ENCODE assay signal across 26 mouse cellular contexts in the genomic region with DNA sequence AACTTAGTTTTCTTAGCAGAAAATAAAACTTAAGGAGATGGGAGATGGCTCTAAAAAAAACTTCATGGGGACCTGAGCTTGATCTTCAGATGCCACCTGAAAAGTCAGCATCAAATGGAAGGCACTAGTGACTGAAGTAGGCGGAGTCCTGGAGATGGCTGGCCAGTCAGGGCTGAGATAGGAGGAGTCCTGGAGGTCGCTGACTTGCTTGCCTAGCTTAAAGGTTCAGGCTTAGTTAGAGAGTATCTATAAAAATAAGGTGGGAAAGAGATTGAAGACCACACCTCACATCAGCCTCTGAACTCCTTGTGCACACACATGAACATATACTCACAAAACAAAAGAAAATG. TPM values are rescaled to one million over a fixed set of nuclear protein-coding genes. Genes with fewer than 3 reads are reported as not detected.
A peak's percentile ranks its signal among the peaks of the same experiment; 100 is the strongest.
DNase-seq lines count a peak whose midpoint lies in the region; ATAC-seq and TF ChIP-seq lines count a peak whose summit lies in the region.
"Had no signal": no experiment of that assay in that cellular context is flagged by ENCODE, and none has a peak within 500 bp of the region (broad histone marks: within the 10 kb centered on the region; RNA-seq: fewer than 3 reads in every experiment).

No protein-coding gene starts in this region.

- H3K9ac ChIP-seq in heart, embryonic 14.5 days (ENCODE audit: low read length), result 0 out of 2 replicates have a peak overlapping the region, but pooled peaks have one; percentile 21
- no peak overlapping the region for H3K9ac ChIP-seq in heart, adult 2 months (ENCODE audit: low read depth, low read length)
- no peak overlapping the region for H3K9ac ChIP-seq in MEL (ENCODE audit: control insufficient read depth, low read depth, low read length, poor library complexity, severe bottlenecking)
- H3K9ac ChIP-seq in liver, embryonic 14.5 days (replicated peaks), result peak overlapping the region; percentile 5; the same call in 1 of the 2 replicates
- H3K9ac ChIP-seq: forebrain, embryonic 12.5 days; hindbrain, embryonic 12.5 days; neural tube, embryonic 13.5 days had no signal

- H3K79me2 ChIP-seq in heart, adult 2 months (replicated peaks; ENCODE audit: control insufficient read depth, insufficient read depth, low read length), result peaks cover 9% of the 10 kb centered on the region
- H3K79me2 ChIP-seq in MEL (ENCODE audit: control insufficient read depth, insufficient read depth, low read length, poor library complexity), result peaks cover 37% of the 10 kb centered on the region

- 61% methylated on average over 2 of the region's 2 CpGs for WGBS in heart, embryonic 14.5 days
- 85% methylated on average over 2 of the region's 2 CpGs for WGBS in heart, adult 2 months
- 33% methylated on average over 2 of the region's 2 CpGs for WGBS in liver, embryonic 14.5 days (ENCODE audit: insufficient replicate concordance)

- ATAC-seq in heart, embryonic 14.5 days (ENCODE audit: insufficient number of reproducible peaks, insufficient read depth, low FRiP score, low read depth), result no peak
- ATAC-seq in erythroblast, adult 5-6 weeks (replicated peaks; ENCODE audit: low FRiP score, poor library complexity, severe bottlenecking), result peak; percentile 88
- ATAC-seq in liver, embryonic 14.5 days (ENCODE audit: insufficient read depth), result peak; percentile 82; the same call in 1 of the 2 replicates
- ATAC-seq in monocyte, adult 5-6 weeks (replicated peaks; ENCODE audit: insufficient number of reproducible peaks, low FRiP score, low TSS enrichment, poor library complexity, severe bottlenecking), result no peak
- ATAC-seq: CD4-positive, CD25-positive, alpha-beta regulatory T cell, adult 4 months; Patski had no signal

- no peak for TF ChIP-seq CTCF in heart, adult 2 months (IDR thresholded peaks at IDR 0.05)
- no peak for TF ChIP-seq CTCF in MEL (IDR thresholded peaks at IDR 0.05 in 2 of 3, conservative IDR thresholded peaks at IDR 0.05 in 1 of 3; ENCODE audit: control insufficient read depth in 1 of 3, insufficient read depth in 1 of 3, low read depth in 2 of 3, low read length in 3 of 3, poor library complexity in 1 of 3, severe bottlenecking in 1 of 3)
- no peak for TF ChIP-seq CTCF in liver, embryonic 14.5 days (IDR thresholded peaks at IDR 0.05; ENCODE audit: low read depth)

- H3K4me3 ChIP-seq in heart, embryonic 14.5 days (ENCODE audit: control insufficient read depth in 1 of 2, insufficient read depth in 1 of 2, low read depth in 1 of 2, low read length in 2 of 2), result no peak overlapping the region
- no peak overlapping the region for H3K4me3 ChIP-seq in heart, adult 2 months
- H3K4me3 ChIP-seq in MEL (ENCODE audit: control insufficient read depth in 1 of 2, insufficient read depth in 1 of 2, low read depth in 2 of 2, low read length in 2 of 2), result no peak overlapping the region
- no peak overlapping the region for H3K4me3 ChIP-seq in liver, embryonic 14.5 days (ENCODE audit: insufficient read depth in 1 of 2, low read depth in 2 of 2, low read length in 2 of 2)
- H3K4me3 ChIP-seq: forebrain, embryonic 12.5 days; hindbrain, embryonic 12.5 days; limb, embryonic 10.5 days; myocyte; neural tube, embryonic 13.5 days had no signal

- H3K27ac ChIP-seq in heart, embryonic 14.5 days (replicated peaks in 1 of 2; ENCODE audit: control insufficient read depth in 1 of 2, insufficient read depth in 1 of 2, low read depth in 2 of 2, low read length in 2 of 2), result peak overlapping the region; percentile 25 to 64
- H3K27ac ChIP-seq in heart, adult 2 months, result no peak overlapping the region
- no peak overlapping the region for H3K27ac ChIP-seq in MEL (ENCODE audit: control insufficient read depth, low read depth, low read length)
- peak overlapping the region; percentile 19; the same call in 1 of the 2 replicates for H3K27ac ChIP-seq in liver, embryonic 14.5 days
- H3K27ac ChIP-seq: forebrain, embryonic 12.5 days; hindbrain, embryonic 12.5 days; limb, embryonic 10.5 days; neural tube, embryonic 13.5 days; stomach, postnatal 0 days had no signal

- intact Hi-C loops in heart, adult 2 months (cut with DNase I), result no loop called here

- no peaks in the 10 kb centered on the region for H3K9me3 ChIP-seq in heart, embryonic 14.5 days (ENCODE audit: control insufficient read depth, low read length)
- no peaks in the 10 kb centered on the region for H3K9me3 ChIP-seq in MEL (replicated peaks; ENCODE audit: insufficient read depth, low read length)
- no peaks in the 10 kb centered on the region for H3K9me3 ChIP-seq in liver, embryonic 14.5 days (ENCODE audit: control insufficient read depth, low read length)
- H3K9me3 ChIP-seq: forebrain, embryonic 12.5 days; hindbrain, embryonic 12.5 days; limb, embryonic 10.5 days; neural tube, embryonic 13.5 days had no signal

- H3K36me3 ChIP-seq in heart, embryonic 14.5 days (ENCODE audit: control insufficient read depth, insufficient read depth, low read length), result no peaks in the 10 kb centered on the region
- H3K36me3 ChIP-seq in heart, adult 2 months (ENCODE audit: control insufficient read depth, insufficient read depth, low read length), result no peaks in the 10 kb centered on the region; the same call in 1 of the 2 replicates
- peaks cover 0 to 19% of the 10 kb centered on the region in 2 experiments; a peak in 3 of 4 replicates for H3K36me3 ChIP-seq in MEL (ENCODE audit: control insufficient read depth in 1 of 2, insufficient read depth in 2 of 2, low read length in 2 of 2)
- H3K36me3 ChIP-seq in liver, embryonic 14.5 days (replicated peaks; ENCODE audit: control insufficient read depth, insufficient read depth, low read depth), result no peaks in the 10 kb centered on the region
- H3K36me3 ChIP-seq: forebrain, embryonic 12.5 days; hindbrain, embryonic 12.5 days; neural tube, embryonic 13.5 days had no signal

- H3K4me1 ChIP-seq in heart, embryonic 14.5 days (ENCODE audit: control insufficient read depth in 2 of 2, insufficient read depth in 2 of 2, low read length in 2 of 2), result peaks cover 12 to 41% of the 10 kb centered on the region in 2 experiments
- H3K4me1 ChIP-seq in heart, adult 2 months (ENCODE audit: control insufficient read depth, insufficient read depth, low read length), result peaks cover 4% of the 10 kb centered on the region
- peaks cover 14 to 23% of the 10 kb centered on the region in 2 experiments for H3K4me1 ChIP-seq in MEL (ENCODE audit: control insufficient read depth in 1 of 2, insufficient read depth in 2 of 2, low read length in 2 of 2)
- H3K4me1 ChIP-seq in liver, embryonic 14.5 days (replicated peaks; ENCODE audit: control insufficient read depth in 2 of 2, insufficient read depth in 2 of 2, low read length in 1 of 2), result peaks cover 25% of the 10 kb centered on the region in 2 experiments
- H3K4me1 ChIP-seq: limb, embryonic 10.5 days had no signal

- no peak for TF ChIP-seq EP300 in heart, adult 2 months (IDR thresholded peaks at IDR 0.05; ENCODE audit: insufficient read depth, low read depth, low read length)
- no peak for TF ChIP-seq EP300 in MEL (IDR thresholded peaks at IDR 0.05; ENCODE audit: low read depth in 1 of 2, low read length in 2 of 2)
- TF ChIP-seq EP300 in liver, embryonic 14.5 days (IDR thresholded peaks at IDR 0.05; ENCODE audit: low read depth), result no peak

- TF ChIP-seq POLR2A in heart, adult 2 months (IDR thresholded peaks at IDR 0.05; ENCODE audit: insufficient read depth, low read depth, low read length), result no peak
- no peak for TF ChIP-seq POLR2A in MEL (IDR thresholded peaks at IDR 0.05; ENCODE audit: control insufficient read depth in 1 of 2, insufficient read depth in 1 of 2, low read depth in 1 of 2, low read length in 2 of 2, poor library complexity in 1 of 2)

- H3K27me3 ChIP-seq in heart, embryonic 14.5 days (ENCODE audit: control insufficient read depth, insufficient read depth, low read length), result no peaks in the 10 kb centered on the region
- no peaks in the 10 kb centered on the region for H3K27me3 ChIP-seq in heart, adult 2 months (ENCODE audit: control insufficient read depth, insufficient read depth, low read length)
- no peaks in the 10 kb centered on the region for H3K27me3 ChIP-seq in MEL (ENCODE audit: control insufficient read depth in 1 of 2, insufficient read depth in 2 of 2, low read length in 2 of 2)
- H3K27me3 ChIP-seq in liver, embryonic 14.5 days (ENCODE audit: control insufficient read depth, insufficient read depth, low read length), result no peaks in the 10 kb centered on the region
- H3K27me3 ChIP-seq: forebrain, embryonic 12.5 days; hindbrain, embryonic 12.5 days; neural tube, embryonic 13.5 days; Patski had no signal

- DNase-seq in heart, adult 2 months, result no peak
- peak; percentile 52 for DNase-seq in MEL (ENCODE audit: low read depth, low spot score)
- peak in 2 of 3 experiments; percentile 40 to 47 for DNase-seq in liver, embryonic 14.5 days (ENCODE audit: low read depth in 3 of 3, low spot score in 3 of 3)
- no peak for DNase-seq in spleen, postnatal 4 days (ENCODE audit: low spot score in 2 of 2)
- no peak for DNase-seq in right cerebral cortex, postnatal 36 days (ENCODE audit: low spot score in 2 of 2)
- DNase-seq: adrenal gland, postnatal 36 days; cerebellum, adult 18-20 months; cerebellum, postnatal 14 days; gastrocnemius, postnatal 36 days; kidney, adult 2 months; kidney, postnatal 10 days; midbrain, embryonic 14.5 days; right cerebral cortex, postnatal 4 days; thymus, adult 2 months; thymus, postnatal 4 days had no signal

- TF ChIP-seq RAD21 in MEL (IDR thresholded peaks at IDR 0.05; ENCODE audit: low read depth, low read length), result no peak

- H3K4me2 ChIP-seq in heart, embryonic 14.5 days (ENCODE audit: low read length), result 0 out of 2 replicates have a peak overlapping the region, but pooled peaks have one; percentile 1
- peak overlapping the region; percentile 11 for H3K4me2 ChIP-seq in liver, embryonic 14.5 days (ENCODE audit: low read depth)
- H3K4me2 ChIP-seq: forebrain, embryonic 12.5 days; hindbrain, embryonic 12.5 days; neural tube, embryonic 13.5 days had no signal

TF ChIP-seq in MEL, 35 proteins besides CTCF, POLR2A, EP300 and RAD21:
- TF ChIP-seq ZNF384 (IDR thresholded peaks at IDR 0.05; ENCODE audit: low read depth, low read length) (no peak), RCOR1 (IDR thresholded peaks at IDR 0.05; ENCODE audit: low read depth, low read length) (0 out of 2 replicates have a peak, but pooled peaks have one; percentile 1), MAZ (IDR thresholded peaks at IDR 0.05; ENCODE audit: low read depth, low read length) (no peak)

RNA-seq across cellular contexts. Expression of gene Lmtk2, which starts 15.4 kb away (rescaled TPM):
- polyA plus RNA-seq in heart, embryonic 14.5 days (2014; fragmentation: Nextera tagmentation; extraction: Ambion mirVana), result 4.4 and 4.7 TPM in 2 replicates
- total RNA-seq in heart, adult 2 months (2021), result 10 to 100 TPM; 27.9 to 30.3 TPM
- polyA plus RNA-seq in heart, adult 2 months (2012; rRNA removed), result 12.5 and 18.2 TPM in 2 replicates
- total RNA-seq in MEL (2012; rRNA removed), result 14.2 and 14.8 TPM in 2 replicates
- 10 to 100 TPM in 1 of 2 experiments, not detected in 1; 12.6 TPM for polyA plus RNA-seq in MEL (2012; ENCODE audit: insufficient read depth in 1 of 2, insufficient read length in 2 of 2, low read depth in 1 of 2, low replicate concordance in 2 of 2, missing spikeins in 1 of 2)
- total RNA-seq in erythroblast, adult 5-6 weeks (2015; ENCODE audit: low replicate concordance), result 7.5 and 8.2 TPM in 2 replicates
- 10.3 and 11.6 TPM in 2 replicates for total RNA-seq in erythroblast, adult 5-6 weeks (2017; ENCODE audit: low replicate concordance)
- 2.4 and 2.9 TPM in 2 replicates for polyA plus RNA-seq in liver, embryonic 14.5 days (2012; rRNA removed)
- 1.5 and 1.7 TPM in 2 replicates for polyA plus RNA-seq in liver, embryonic 14.5 days (2014; fragmentation: Nextera tagmentation; extraction: Ambion mirVana)
- 11.2 to 18.6 TPM (median 12.8 TPM) in 3 replicates for total RNA-seq in monocyte, adult 5-6 weeks (2017)

Comparison
In these comparisons a context has a peak if more than half of its experiments do, and no peak if none do; other contexts are left out.
1. H3K27ac ChIP-seq: peak in heart, embryonic 14.5 days (2 of 2) and liver, embryonic 14.5 days (single experiment); none in heart, adult 2 months (single experiment) and MEL (single experiment).
2. H3K9ac ChIP-seq: peak in heart, embryonic 14.5 days (single experiment) and liver, embryonic 14.5 days (single experiment); none in heart, adult 2 months (single experiment) and MEL (single experiment).
3. ATAC-seq: peak in erythroblast, adult 5-6 weeks (single experiment) and liver, embryonic 14.5 days (single experiment); none in heart, embryonic 14.5 days (single experiment) and monocyte, adult 5-6 weeks (single experiment).
4. DNase-seq: peak in MEL (single experiment) and liver, embryonic 14.5 days (2 of 3); none in heart, adult 2 months (0 of 2), spleen, postnatal 4 days (0 of 2) and right cerebral cortex, postnatal 36 days (0 of 2).